Mouse (Mus musculus): ENCODE results near the gene Myrf. TPM values are rescaled to one million over a fixed set of nuclear protein-coding genes. Genes with fewer than 3 reads are reported as not detected.

The Myrf gene
- polyA plus RNA-seq, 1 experiment from 2014 or later: 0.03 TPM

Small RNA genes lying within 50 kb of the gene (microRNA-seq; reads per million reads assigned to microRNA genes)
- 2.1 reads per million for gene Mir6993 (ENCODE audit: borderline number of aligned reads)

Other genes starting within 250 kb of the Myrf start
- gene Best1, start 239.1 kb downstream of the Myrf start, polyA plus RNA-seq (2015; fragmentation: Nextera tagmentation; extraction: Ambion mirVana): 0.39 and 0.54 TPM in 2 replicates
- gene Rab3il1, start 239.1 kb downstream of the Myrf start, polyA plus RNA-seq (2015; fragmentation: Nextera tagmentation; extraction: Ambion mirVana): 12.6 and 13.3 TPM in 2 replicates
- 1.2 and 1.6 TPM in 2 replicates for gene Fads3, start 199.2 kb downstream of the Myrf start, polyA plus RNA-seq (2015; fragmentation: Nextera tagmentation; extraction: Ambion mirVana)
- 27.7 and 29.0 TPM in 2 replicates for gene Fads2, start 139.0 kb downstream of the Myrf start, polyA plus RNA-seq (2015; fragmentation: Nextera tagmentation; extraction: Ambion mirVana)
- gene Fads1, start 57.9 kb downstream of the Myrf start, polyA plus RNA-seq (2015; fragmentation: Nextera tagmentation; extraction: Ambion mirVana): 29.0 and 29.2 TPM in 2 replicates
- gene Tmem258, start 36.7 kb downstream of the Myrf start, polyA plus RNA-seq (2015; fragmentation: Nextera tagmentation; extraction: Ambion mirVana): 563 and 614 TPM in 2 replicates
- gene Fen1, start 36.6 kb downstream of the Myrf start, polyA plus RNA-seq (2015; fragmentation: Nextera tagmentation; extraction: Ambion mirVana): 127 and 136 TPM in 2 replicates
- 0.17 and 0.18 TPM in 2 replicates for gene Dagla, start 64.1 kb upstream of the Myrf start, polyA plus RNA-seq (2015; fragmentation: Nextera tagmentation; extraction: Ambion mirVana)
- gene Syt7, start 148.3 kb upstream of the Myrf start, polyA plus RNA-seq (2015; fragmentation: Nextera tagmentation; extraction: Ambion mirVana): 0.23 and 0.60 TPM in 2 replicates
- 0.08 and 0.17 TPM in 2 replicates for gene Lrrc10b, start 216.7 kb upstream of the Myrf start, polyA plus RNA-seq (2015; fragmentation: Nextera tagmentation; extraction: Ambion mirVana)
- 0.49 and 0.57 TPM in 2 replicates for gene Ppp1r32, start 242.2 kb upstream of the Myrf start, polyA plus RNA-seq (2015; fragmentation: Nextera tagmentation; extraction: Ambion mirVana)

Data from thymus, postnatal 0 days (tissue).